Comparison of ENCODE assay signal across 26 mouse cellular contexts in the genomic region with DNA sequence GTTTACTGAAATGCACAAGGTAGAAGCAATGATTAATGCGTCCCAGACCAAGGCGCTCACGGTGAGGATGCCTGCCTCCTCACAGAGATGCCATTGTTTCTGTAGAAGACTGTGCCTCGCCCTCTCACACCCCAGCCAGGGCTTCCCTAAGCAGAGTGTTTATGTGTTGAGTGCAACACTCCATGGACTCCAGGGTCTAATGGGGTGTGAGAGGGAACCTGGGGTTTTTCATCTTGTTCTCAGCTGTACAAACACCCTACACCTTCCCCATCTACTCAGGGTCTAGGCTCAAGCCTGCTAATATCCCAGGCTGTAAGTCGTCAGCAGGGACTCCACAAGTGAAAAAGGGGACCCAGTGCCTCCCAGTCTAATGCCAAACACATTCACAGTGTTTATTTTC.
DNase-seq lines count a peak whose midpoint lies in the region; ATAC-seq and TF ChIP-seq lines count a peak whose summit lies in the region.
"Had no signal": no experiment of that assay in that cellular context is flagged by ENCODE, and none has a peak within 500 bp of the region (broad histone marks: within the 10 kb centered on the region; RNA-seq: fewer than 3 reads in every experiment).

No protein-coding gene starts in this region.

- H3K4me1 ChIP-seq in neural tube, embryonic 11.5 days (ENCODE audit: control insufficient read depth, insufficient read depth, low read length) = no peaks in the 10 kb centered on the region
- peaks cover 5% of the 10 kb centered on the region; the same call in 1 of the 2 replicates for H3K4me1 ChIP-seq in embryonic facial prominence, embryonic 10.5 days
- no peaks in the 10 kb centered on the region for H3K4me1 ChIP-seq in intestine, embryonic 16.5 days (ENCODE audit: control insufficient read depth, insufficient read depth, low read length)
- no peaks in the 10 kb centered on the region for H3K4me1 ChIP-seq in liver, postnatal 0 days (ENCODE audit: insufficient read depth)
- H3K4me1 ChIP-seq: embryonic facial prominence, embryonic 12.5 days; embryonic facial prominence, embryonic 15.5 days; heart, embryonic 10.5 days; heart, embryonic 13.5 days had no signal

- TF ChIP-seq CTCF in liver, postnatal 0 days (IDR thresholded peaks at IDR 0.05; ENCODE audit: low read depth) = no peak

- peak; percentile 23 for DNase-seq in neural tube, embryonic 11.5 days (ENCODE audit: low spot score)
- DNase-seq in neural tube, embryonic 10.5 days (ENCODE audit: extremely low spot score, low spot score) = no peak
- peak; percentile 8 for DNase-seq in embryonic facial prominence, embryonic 10.5 days (ENCODE audit: low spot score)
- peak; percentile 60 for DNase-seq in mesoderm, embryonic 11.5 days (ENCODE audit: low read depth, low spot score)
- no peak for DNase-seq in liver, postnatal 0 days
- DNase-seq: adrenal gland, adult 2 months; adrenal gland, postnatal 14 days; cerebellum, adult 11-12 months; cerebellum, adult 8-10 months; cerebellum, postnatal 10 days; cerebellum, postnatal 36 days; forebrain, postnatal 0 days; gastrocnemius, postnatal 25 days; heart, adult 18-20 months; heart, postnatal 14 days; heart, postnatal 4 days had no signal

- H3K9me3 ChIP-seq in neural tube, embryonic 11.5 days (ENCODE audit: control insufficient read depth, low read length) = no peaks in the 10 kb centered on the region
- H3K9me3 ChIP-seq in embryonic facial prominence, embryonic 10.5 days = no peaks in the 10 kb centered on the region
- no peaks in the 10 kb centered on the region for H3K9me3 ChIP-seq in intestine, embryonic 16.5 days (ENCODE audit: control insufficient read depth, low read length)
- no peaks in the 10 kb centered on the region for H3K9me3 ChIP-seq in liver, postnatal 0 days (ENCODE audit: low read length)
- H3K9me3 ChIP-seq: embryonic facial prominence, embryonic 12.5 days; embryonic facial prominence, embryonic 15.5 days; heart, embryonic 10.5 days; heart, embryonic 13.5 days had no signal

- H3K4me3 ChIP-seq in neural tube, embryonic 11.5 days (ENCODE audit: low read depth, low read length) = no peak overlapping the region
- no peak overlapping the region for H3K4me3 ChIP-seq in embryonic facial prominence, embryonic 10.5 days
- no peak overlapping the region for H3K4me3 ChIP-seq in intestine, embryonic 16.5 days (ENCODE audit: low read length)
- H3K4me3 ChIP-seq in liver, postnatal 0 days (ENCODE audit: low read depth, low read length) = no peak overlapping the region
- H3K4me3 ChIP-seq: embryonic facial prominence, embryonic 12.5 days; embryonic facial prominence, embryonic 15.5 days; heart, embryonic 10.5 days; heart, embryonic 13.5 days had no signal

- ATAC-seq in neural tube, embryonic 11.5 days (ENCODE audit: insufficient read depth, low FRiP score, low TSS enrichment) = no peak
- ATAC-seq in intestine, embryonic 16.5 days = no peak
- no peak for ATAC-seq in liver, postnatal 0 days
- ATAC-seq: CD4-positive, CD25-positive, alpha-beta regulatory T cell, adult 4 months; forebrain, embryonic 14.5 days; forebrain, postnatal 0 days; hindbrain, postnatal 0 days; inflammation-experienced regulatory T-cells, adult 6 months had no signal

- H3K4me2 ChIP-seq in neural tube, embryonic 11.5 days (ENCODE audit: low read depth) = no peak overlapping the region
- H3K4me2 ChIP-seq in intestine, embryonic 16.5 days (ENCODE audit: low read depth, low read length) = no peak overlapping the region
- no peak overlapping the region for H3K4me2 ChIP-seq in liver, postnatal 0 days (ENCODE audit: low read depth, low read length)
- H3K4me2 ChIP-seq: embryonic facial prominence, embryonic 12.5 days; embryonic facial prominence, embryonic 15.5 days; heart, embryonic 13.5 days; hindbrain, embryonic 14.5 days had no signal

- H3K27ac ChIP-seq in neural tube, embryonic 11.5 days (ENCODE audit: low read depth, low read length) = no peak overlapping the region
- no peak overlapping the region for H3K27ac ChIP-seq in embryonic facial prominence, embryonic 10.5 days (replicated peaks)
- H3K27ac ChIP-seq in intestine, embryonic 16.5 days (ENCODE audit: low read length) = no peak overlapping the region
- no peak overlapping the region for H3K27ac ChIP-seq in liver, postnatal 0 days (ENCODE audit: low read depth)
- H3K27ac ChIP-seq: embryonic facial prominence, embryonic 12.5 days; embryonic facial prominence, embryonic 15.5 days; heart, embryonic 10.5 days; heart, embryonic 13.5 days; hindbrain, embryonic 14.5 days; hindbrain, postnatal 0 days had no signal

- no peaks in the 10 kb centered on the region for H3K36me3 ChIP-seq in neural tube, embryonic 11.5 days (ENCODE audit: control insufficient read depth, insufficient read depth, low read length)
- no peaks in the 10 kb centered on the region for H3K36me3 ChIP-seq in embryonic facial prominence, embryonic 10.5 days (replicated peaks)
- H3K36me3 ChIP-seq in intestine, embryonic 16.5 days (ENCODE audit: control insufficient read depth, insufficient read depth, low read length) = no peaks in the 10 kb centered on the region
- no peaks in the 10 kb centered on the region for H3K36me3 ChIP-seq in liver, postnatal 0 days (replicated peaks; ENCODE audit: insufficient read depth, low read length)
- H3K36me3 ChIP-seq: embryonic facial prominence, embryonic 12.5 days; embryonic facial prominence, embryonic 15.5 days; heart, embryonic 10.5 days; heart, embryonic 13.5 days had no signal

- no peak overlapping the region for H3K9ac ChIP-seq in neural tube, embryonic 11.5 days (ENCODE audit: low read length)
- H3K9ac ChIP-seq in intestine, embryonic 16.5 days (ENCODE audit: low read depth, low read length) = no peak overlapping the region
- H3K9ac ChIP-seq in liver, postnatal 0 days (replicated peaks) = no peak overlapping the region
- H3K9ac ChIP-seq: embryonic facial prominence, embryonic 12.5 days; embryonic facial prominence, embryonic 15.5 days; forebrain, postnatal 0 days; heart, embryonic 13.5 days; hindbrain, embryonic 14.5 days had no signal

- H3K27me3 ChIP-seq in neural tube, embryonic 11.5 days (ENCODE audit: control insufficient read depth, insufficient read depth, low read length) = no peaks in the 10 kb centered on the region
- H3K27me3 ChIP-seq in embryonic facial prominence, embryonic 10.5 days (replicated peaks; ENCODE audit: low read depth, poor library complexity, severe bottlenecking) = no peaks in the 10 kb centered on the region
- no peaks in the 10 kb centered on the region for H3K27me3 ChIP-seq in intestine, embryonic 16.5 days (replicated peaks; ENCODE audit: control insufficient read depth, insufficient read depth, low read length)
- H3K27me3 ChIP-seq in liver, postnatal 0 days (ENCODE audit: insufficient read depth, low read length) = no peaks in the 10 kb centered on the region
- H3K27me3 ChIP-seq: embryonic facial prominence, embryonic 12.5 days; embryonic facial prominence, embryonic 15.5 days; heart, embryonic 13.5 days had no signal

- WGBS in neural tube, embryonic 11.5 days = 47% methylated on average over 5 of the region's 5 CpGs
- 37% methylated on average over 5 of the region's 5 CpGs for WGBS in embryonic facial prominence, embryonic 10.5 days
- WGBS in intestine, embryonic 16.5 days = 37% methylated on average over 5 of the region's 5 CpGs
- 52% methylated on average over 5 of the region's 5 CpGs for WGBS in liver, postnatal 0 days (ENCODE audit: insufficient replicate concordance)

- no peak for TF ChIP-seq EP300 in liver, postnatal 0 days (IDR thresholded peaks at IDR 0.05; ENCODE audit: low read depth)

Comparison
In these comparisons a context has a peak if more than half of its experiments do, and no peak if none do; other contexts are left out.
1. DNase-seq: peak in neural tube, embryonic 11.5 days (single experiment), embryonic facial prominence, embryonic 10.5 days (single experiment) and mesoderm, embryonic 11.5 days (single experiment); none in neural tube, embryonic 10.5 days (single experiment) and liver, postnatal 0 days (single experiment).